Mouse (Mus musculus) ES-E14 (cell line): Measurements from ENCODE around the gene Edem2.

Source experiments
- MAFK ChIP-seq: IDR thresholded peaks from 2 replicates; pipeline ENCODE4 v1.6.1; 2014; ENCODE audit warnings: mild to moderate bottlenecking, low read depth, low read length, inconsistent platforms; ENCODE audit not compliant: insufficient read depth
- ZC3H11A ChIP-seq: IDR thresholded peaks from 2 replicates; pipeline ENCODE4 v1.6.1; 2012; ENCODE audit warnings: low read depth, mild to moderate bottlenecking, inconsistent platforms, low read length, borderline replicate concordance
- ZNF384 ChIP-seq: IDR thresholded peaks from 2 replicates; pipeline ENCODE4 v1.6.1; 2012; ENCODE audit warnings: low read depth, low read length, inconsistent platforms

DNA sequence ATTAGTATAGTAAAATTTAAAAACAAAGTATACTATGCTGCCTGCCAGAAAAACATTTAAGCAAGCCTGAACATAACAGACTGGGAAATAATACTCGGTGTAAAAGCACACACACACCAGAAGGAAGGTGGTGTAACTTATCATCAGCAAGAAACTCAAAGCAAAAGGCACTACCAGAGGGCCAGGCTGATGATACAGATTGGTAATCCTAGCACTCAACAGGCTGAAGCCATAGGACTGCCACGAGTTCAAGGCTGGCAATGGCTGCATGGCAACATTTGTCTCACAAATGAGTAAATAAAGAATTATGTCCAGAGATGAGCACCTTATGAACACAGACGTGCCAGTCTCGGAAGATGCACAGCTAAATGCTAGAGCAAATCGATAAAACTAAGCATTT is 45.5 kb downstream of the Edem2 start:
- TF ChIP-seq MAFK = no peak
- no peak for TF ChIP-seq ZC3H11A
- no peak for TF ChIP-seq ZNF384
